Mouse (Mus musculus): ENCODE measurements around the gene Spin1. TPM values are rescaled to one million over a fixed set of nuclear protein-coding genes. Genes with fewer than 3 reads are reported as not detected.

The Spin1 gene
- polyA plus RNA-seq (2014; fragmentation: Nextera tagmentation; extraction: Ambion mirVana), result 161 and 175 TPM in 2 replicates

DNA sequence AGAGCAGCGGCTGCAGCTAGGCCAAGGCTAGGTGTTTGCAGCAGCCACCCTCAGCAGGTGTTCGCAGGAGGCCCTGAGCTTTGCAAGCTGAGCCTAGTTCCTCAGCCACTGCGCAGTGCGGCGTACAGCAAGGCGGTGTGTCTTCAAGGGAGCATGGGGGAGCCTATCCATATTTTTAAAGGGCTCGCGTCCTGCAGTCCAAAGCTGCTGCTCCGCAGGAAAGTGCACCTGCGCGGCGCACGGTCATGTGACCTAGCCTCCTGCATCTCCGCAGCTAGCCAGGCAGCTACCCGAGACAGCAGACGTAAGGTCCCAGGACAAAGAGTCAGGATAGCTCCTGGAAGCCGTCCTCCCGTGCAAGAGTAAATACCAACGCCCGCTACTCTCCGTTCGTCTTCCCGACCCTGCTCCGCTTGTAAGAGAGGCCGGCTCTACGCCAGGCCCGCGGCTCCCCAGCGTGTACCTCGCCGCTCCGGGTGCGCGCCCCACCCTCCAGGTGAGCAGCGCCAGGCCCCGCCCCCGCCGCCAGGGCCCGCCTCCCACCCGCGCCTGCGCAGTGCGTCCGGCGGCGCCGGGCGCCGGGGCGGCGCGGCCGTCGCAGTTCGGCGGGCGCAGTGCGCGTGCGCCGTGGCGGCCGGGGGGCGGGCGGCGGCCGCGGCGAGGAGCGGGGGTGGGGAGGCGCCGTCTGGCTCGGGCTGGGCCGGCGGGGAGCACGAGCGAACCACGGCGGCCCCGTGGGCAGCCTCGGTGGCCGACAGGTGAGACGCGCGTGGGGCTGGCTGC lies at the start of gene Spin1:
Gene Spin1 (plus strand): TSS at position 648 of the 783 bp plus-strand sequence.
- Histone ChIP-seq H3K9me3 (replicated peaks; ENCODE audit: control insufficient read depth, low read length) (0 out of 2 replicates have a peak, but pooled peaks cover 3% of the 10 kb centered on the region), H3K36me3 (ENCODE audit: control insufficient read depth, insufficient read depth, low read length) (no peaks in the 10 kb centered on the region), H3K4me1 (ENCODE audit: control insufficient read depth, insufficient read depth, low read length) (no peaks in the 10 kb centered on the region), H3K4me3 (ENCODE audit: low read depth, low read length) (peak within 1 kb of the TSS; percentile 80), H3K4me2 (ENCODE audit: low read length) (peak within 1 kb of the TSS; percentile 89), H3K27ac (ENCODE audit: low read depth, low read length) (peak within 1 kb of the TSS; percentile 93), H3K9ac (ENCODE audit: low read length) (peak within 1 kb of the TSS; percentile 96), H3K27me3 (replicated peaks; ENCODE audit: control insufficient read depth, insufficient read depth, low read length) (no peaks in the 10 kb centered on the region)
- under 1% methylated on average over 56 of the region's 85 CpGs for WGBS
- peak; percentile 84 for ATAC-seq
- DNase-seq (ENCODE audit: low spot score), result peak; percentile 83

DNA sequence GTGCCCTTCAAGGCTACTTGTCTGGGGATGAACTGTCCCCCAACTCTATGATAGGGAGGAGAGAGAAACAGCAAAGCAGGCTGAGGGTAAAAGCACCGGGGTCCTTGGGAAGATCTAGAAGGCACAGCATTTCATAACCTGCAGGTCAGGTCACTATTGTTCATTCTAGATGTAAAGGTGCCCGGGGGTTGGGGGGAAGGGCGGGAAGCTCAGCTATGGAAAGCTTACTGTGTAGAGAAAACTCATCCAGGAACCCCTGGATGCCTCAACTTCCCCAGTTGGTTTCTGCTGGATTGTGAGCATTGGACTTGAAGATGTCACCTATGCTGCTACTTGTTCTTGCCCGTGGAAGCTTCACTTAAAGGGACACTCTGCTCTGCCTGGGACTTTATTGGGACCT lies 49.7 kb upstream of the Spin1 start:
- H3K4me2 ChIP-seq (ENCODE audit: low read length), result no peak overlapping the region
- H3K9ac ChIP-seq (ENCODE audit: low read length), result no peak overlapping the region
- no peak overlapping the region for H3K4me3 ChIP-seq (ENCODE audit: low read depth, low read length)
- H3K4me1 ChIP-seq (ENCODE audit: control insufficient read depth, insufficient read depth, low read length), result no peaks in the 10 kb centered on the region
- no peaks in the 10 kb centered on the region for H3K27me3 ChIP-seq (replicated peaks; ENCODE audit: control insufficient read depth, insufficient read depth, low read length)
- no peaks in the 10 kb centered on the region for H3K36me3 ChIP-seq (ENCODE audit: control insufficient read depth, insufficient read depth, low read length)
- no peak overlapping the region for H3K27ac ChIP-seq (ENCODE audit: low read depth, low read length)
- WGBS, result 92% methylated on average over 4 of the region's 4 CpGs
- DNase-seq (ENCODE audit: low spot score), result no peak
- ATAC-seq, result no peak
- H3K9me3 ChIP-seq (replicated peaks; ENCODE audit: control insufficient read depth, low read length), result no peaks in the 10 kb centered on the region

DNA sequence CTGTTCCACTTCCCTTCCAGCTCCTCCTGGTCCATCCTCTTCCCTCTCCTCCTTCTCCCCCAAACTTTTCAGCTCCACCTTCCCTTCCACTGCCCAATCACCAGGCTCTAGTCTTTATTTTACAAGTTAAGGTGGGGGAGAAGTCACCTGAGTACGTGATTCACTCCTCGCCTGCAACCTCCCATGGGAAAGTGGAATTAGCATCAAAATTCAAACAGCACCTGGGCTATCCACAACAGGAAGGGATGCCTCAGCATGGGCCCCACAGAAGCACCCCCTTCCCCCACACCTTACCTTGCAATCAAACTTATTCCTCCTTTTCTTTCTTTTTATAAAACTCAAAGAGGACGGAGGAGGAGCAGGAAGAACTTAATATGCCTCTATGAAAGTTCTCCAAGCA lies 48.3 kb upstream of the Spin1 start:
- no peaks in the 10 kb centered on the region for H3K9me3 ChIP-seq (replicated peaks; ENCODE audit: control insufficient read depth, low read length)
- no peak overlapping the region for H3K4me2 ChIP-seq (ENCODE audit: low read length)
- ATAC-seq (no peak), DNase-seq (ENCODE audit: low spot score) (no peak)
- 76% methylated on average over 3 of the region's 3 CpGs for WGBS
- H3K4me1 ChIP-seq (ENCODE audit: control insufficient read depth, insufficient read depth, low read length), result no peaks in the 10 kb centered on the region
- H3K27me3 ChIP-seq (replicated peaks; ENCODE audit: control insufficient read depth, insufficient read depth, low read length), result no peaks in the 10 kb centered on the region
- no peak overlapping the region for H3K27ac ChIP-seq (ENCODE audit: low read depth, low read length)
- no peak overlapping the region for H3K4me3 ChIP-seq (ENCODE audit: low read depth, low read length)
- H3K9ac ChIP-seq (ENCODE audit: low read length), result no peak overlapping the region
- H3K36me3 ChIP-seq (ENCODE audit: control insufficient read depth, insufficient read depth, low read length), result no peaks in the 10 kb centered on the region

DNA sequence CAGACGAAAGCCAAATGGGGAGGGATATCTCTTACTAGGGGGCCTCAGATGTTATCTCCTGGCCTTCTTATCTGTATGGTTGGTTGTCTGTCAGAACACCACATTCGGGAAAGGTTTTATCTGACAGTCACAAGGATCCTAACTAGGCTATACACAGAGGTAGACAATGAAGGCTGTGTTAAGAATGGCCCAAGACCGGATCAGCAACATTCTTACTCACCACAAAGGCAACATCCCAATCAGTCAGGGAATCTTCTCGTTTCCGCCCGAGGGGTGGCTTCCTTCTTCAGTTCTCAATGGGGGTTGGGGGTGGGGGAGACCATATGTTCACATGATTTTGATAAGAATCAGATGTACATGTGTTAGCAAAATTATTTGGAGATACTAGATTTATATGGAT lies 37.7 kb upstream of the Spin1 start:
- no peak for ATAC-seq
- H3K9ac ChIP-seq (ENCODE audit: low read length), result no peak overlapping the region
- no peak overlapping the region for H3K4me3 ChIP-seq (ENCODE audit: low read depth, low read length)
- no peak overlapping the region for H3K27ac ChIP-seq (ENCODE audit: low read depth, low read length)
- no peaks in the 10 kb centered on the region for H3K4me1 ChIP-seq (ENCODE audit: control insufficient read depth, insufficient read depth, low read length)
- DNase-seq (ENCODE audit: low spot score), result no peak
- no peaks in the 10 kb centered on the region for H3K27me3 ChIP-seq (replicated peaks; ENCODE audit: control insufficient read depth, insufficient read depth, low read length)
- no peak overlapping the region for H3K4me2 ChIP-seq (ENCODE audit: low read length)
- WGBS, result 85% methylated on average over 6 of the region's 6 CpGs
- H3K36me3 ChIP-seq (ENCODE audit: control insufficient read depth, insufficient read depth, low read length), result no peaks in the 10 kb centered on the region
- no peaks in the 10 kb centered on the region for H3K9me3 ChIP-seq (replicated peaks; ENCODE audit: control insufficient read depth, low read length)

DNA sequence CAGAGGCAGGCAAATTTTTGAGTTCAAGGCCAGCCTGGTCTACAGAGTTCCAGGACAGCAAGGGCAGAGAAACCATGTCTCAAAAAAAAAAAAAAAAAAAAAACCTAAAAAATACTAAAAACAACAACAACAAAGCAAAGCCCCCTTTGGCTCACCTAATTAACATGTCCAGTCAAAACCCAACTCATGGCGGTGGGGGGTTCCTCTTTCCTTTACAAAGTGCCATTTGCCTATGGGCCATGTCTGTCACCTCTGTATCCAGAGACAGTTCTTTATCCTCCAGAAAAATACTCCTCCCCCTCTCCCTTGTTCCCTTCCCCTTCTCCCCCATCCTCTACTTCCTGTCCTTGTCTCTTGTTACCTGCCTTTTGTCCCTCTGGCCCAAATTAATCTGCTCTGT lies 37.0 kb upstream of the Spin1 start:
- WGBS, result 74% methylated on average over 1 of the region's 1 CpGs
- ATAC-seq (no peak), DNase-seq (ENCODE audit: low spot score) (no peak)
- Histone ChIP-seq H3K36me3 (ENCODE audit: control insufficient read depth, insufficient read depth, low read length) (no peaks in the 10 kb centered on the region), H3K9me3 (replicated peaks; ENCODE audit: control insufficient read depth, low read length) (no peaks in the 10 kb centered on the region), H3K4me1 (ENCODE audit: control insufficient read depth, insufficient read depth, low read length) (no peaks in the 10 kb centered on the region), H3K9ac (ENCODE audit: low read length) (no peak overlapping the region), H3K27ac (ENCODE audit: low read depth, low read length) (no peak overlapping the region), H3K27me3 (replicated peaks; ENCODE audit: control insufficient read depth, insufficient read depth, low read length) (no peaks in the 10 kb centered on the region), H3K4me3 (ENCODE audit: low read depth, low read length) (no peak overlapping the region), H3K4me2 (ENCODE audit: low read length) (no peak overlapping the region)

DNA sequence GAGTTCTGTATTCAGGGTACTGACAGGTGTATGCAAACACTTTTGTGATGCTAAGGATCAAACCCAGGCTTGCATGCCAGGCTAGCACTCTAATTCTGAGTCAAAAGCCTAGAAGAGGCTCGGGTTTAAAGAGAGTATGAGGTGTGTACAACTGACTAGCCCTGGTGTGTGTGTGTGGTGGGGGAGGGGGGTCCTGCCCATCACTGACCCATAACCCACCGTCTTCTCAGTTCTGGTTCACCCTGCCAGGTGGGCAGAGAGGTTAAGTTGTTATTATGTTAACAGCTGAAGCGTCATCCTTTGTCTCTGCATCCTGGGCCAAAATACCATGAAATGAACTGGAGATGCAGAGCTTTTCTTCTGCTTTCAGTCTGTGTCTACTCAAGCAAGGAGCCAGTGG lies 36.3 kb upstream of the Spin1 start:
- H3K4me1 ChIP-seq (ENCODE audit: control insufficient read depth, insufficient read depth, low read length), result no peaks in the 10 kb centered on the region
- DNase-seq (ENCODE audit: low spot score), result no peak
- no peak overlapping the region for H3K4me2 ChIP-seq (ENCODE audit: low read length)
- WGBS, result 54% methylated on average over 3 of the region's 3 CpGs
- ATAC-seq, result no peak
- no peak overlapping the region for H3K4me3 ChIP-seq (ENCODE audit: low read depth, low read length)
- H3K27me3 ChIP-seq (replicated peaks; ENCODE audit: control insufficient read depth, insufficient read depth, low read length), result no peaks in the 10 kb centered on the region
- no peaks in the 10 kb centered on the region for H3K9me3 ChIP-seq (replicated peaks; ENCODE audit: control insufficient read depth, low read length)
- H3K27ac ChIP-seq (ENCODE audit: low read depth, low read length), result no peak overlapping the region
- H3K9ac ChIP-seq (ENCODE audit: low read length), result no peak overlapping the region
- H3K36me3 ChIP-seq (ENCODE audit: control insufficient read depth, insufficient read depth, low read length), result no peaks in the 10 kb centered on the region

DNA sequence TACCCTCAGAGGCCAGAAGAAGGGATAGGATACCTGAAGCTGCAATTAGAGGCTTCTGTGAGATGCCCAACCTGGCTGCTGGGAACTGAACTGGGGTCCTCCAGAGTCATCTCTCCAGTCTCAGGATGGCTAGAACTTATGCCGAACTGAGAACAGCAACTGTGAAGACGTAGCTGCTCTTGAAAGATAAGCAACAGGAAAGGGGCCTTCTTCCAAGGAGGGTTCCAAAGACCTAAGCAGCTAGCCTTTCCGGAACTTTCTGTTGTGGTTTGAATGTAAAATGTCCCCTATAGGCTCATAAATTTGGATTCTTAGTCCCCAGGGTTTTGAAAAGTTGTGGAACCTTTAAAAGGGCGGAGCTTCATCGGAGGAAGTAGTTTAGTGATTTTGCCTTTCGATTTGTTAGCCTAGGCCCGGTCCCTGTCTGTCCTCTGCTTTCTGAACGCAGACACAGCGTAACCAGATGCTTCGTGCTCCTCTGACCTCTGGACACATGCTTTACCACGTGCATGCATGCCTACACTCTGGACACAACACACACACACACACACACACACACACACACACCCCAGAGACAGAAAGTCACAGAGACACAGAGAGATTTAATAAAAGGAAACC lies 29.5 kb upstream of the Spin1 start:
- no peak overlapping the region for H3K27ac ChIP-seq (ENCODE audit: low read depth, low read length)
- ATAC-seq (no peak), DNase-seq (ENCODE audit: low spot score) (no peak)
- no peaks in the 10 kb centered on the region for H3K4me1 ChIP-seq (ENCODE audit: control insufficient read depth, insufficient read depth, low read length)
- no peak overlapping the region for H3K4me3 ChIP-seq (ENCODE audit: low read depth, low read length)
- no peak overlapping the region for H3K4me2 ChIP-seq (ENCODE audit: low read length)
- no peak overlapping the region for H3K9ac ChIP-seq (ENCODE audit: low read length)
- no peaks in the 10 kb centered on the region for H3K9me3 ChIP-seq (replicated peaks; ENCODE audit: control insufficient read depth, low read length)
- no peaks in the 10 kb centered on the region for H3K27me3 ChIP-seq (replicated peaks; ENCODE audit: control insufficient read depth, insufficient read depth, low read length)
- no peaks in the 10 kb centered on the region for H3K36me3 ChIP-seq (ENCODE audit: control insufficient read depth, insufficient read depth, low read length)
- 91% methylated on average over 11 of the region's 11 CpGs for WGBS

DNA sequence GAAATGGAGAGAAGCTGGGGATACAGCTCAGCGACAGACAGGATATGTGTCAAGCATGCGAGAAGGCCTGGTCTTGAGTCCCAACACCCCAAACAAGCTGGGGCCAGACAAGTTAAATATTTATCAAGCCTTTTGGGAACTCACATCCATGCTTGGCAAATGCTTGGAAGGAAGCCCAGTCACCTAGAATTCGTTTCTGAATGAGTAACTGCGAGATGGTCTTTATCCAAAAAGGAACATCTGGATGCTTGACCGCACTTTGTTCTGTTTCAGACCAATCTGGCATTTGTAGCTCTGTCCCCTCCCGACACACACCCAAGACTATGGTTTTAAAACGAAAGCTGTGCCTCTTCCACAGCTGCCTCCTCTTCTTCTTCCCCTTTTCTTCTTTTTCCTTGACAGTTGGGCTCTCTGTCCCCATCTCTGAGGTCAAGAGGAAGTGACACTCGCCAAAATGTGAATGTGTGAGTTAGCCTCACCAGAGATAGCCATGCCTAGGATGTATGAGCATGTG lies 28.9 kb upstream of the Spin1 start:
- H3K36me3 ChIP-seq (ENCODE audit: control insufficient read depth, insufficient read depth, low read length), result no peaks in the 10 kb centered on the region
- H3K4me2 ChIP-seq (ENCODE audit: low read length), result no peak overlapping the region
- 80% methylated on average over 8 of the region's 8 CpGs for WGBS
- H3K9me3 ChIP-seq (replicated peaks; ENCODE audit: control insufficient read depth, low read length), result no peaks in the 10 kb centered on the region
- H3K9ac ChIP-seq (ENCODE audit: low read length), result no peak overlapping the region
- ATAC-seq (no peak), DNase-seq (ENCODE audit: low spot score) (no peak)
- H3K27me3 ChIP-seq (replicated peaks; ENCODE audit: control insufficient read depth, insufficient read depth, low read length), result no peaks in the 10 kb centered on the region
- H3K27ac ChIP-seq (ENCODE audit: low read depth, low read length), result no peak overlapping the region
- no peak overlapping the region for H3K4me3 ChIP-seq (ENCODE audit: low read depth, low read length)
- H3K4me1 ChIP-seq (ENCODE audit: control insufficient read depth, insufficient read depth, low read length), result no peaks in the 10 kb centered on the region

All from forebrain, embryonic 14.5 days (tissue).